Mouse (Mus musculus) urinary bladder, postnatal 25 days (tissue): ENCODE data around the gene Plekhm3.
A peak's percentile ranks its signal among the peaks of the same experiment; 100 is the strongest.

Experiments used
- DNase-seq: peaks from one replicate; pipeline ENCODE4 v3.0.0; 2022; ENCODE audit warnings: low spot score

Gene Plekhm3

GRCm38 (mm10) chr1:64770169-64770568 lies 186.5 kb downstream of the Plekhm3 start:
- DNase-seq, result no peak

GRCm38 (mm10) chr1:64761646-64762045 lies 195.0 kb downstream of the Plekhm3 start:
- DNase-seq, result no peak

GRCm38 (mm10) chr1:64757766-64758165 lies 198.9 kb downstream of the Plekhm3 start:
- no peak for DNase-seq

GRCm38 (mm10) chr1:64757254-64757653 lies 199.4 kb downstream of the Plekhm3 start:
- DNase-seq, result peak; percentile 11

GRCm38 (mm10) chr1:64756640-64757030 lies 200.0 kb downstream of the Plekhm3 start:
- no peak for DNase-seq

GRCm38 (mm10) chr1:64755971-64756639 lies 200.5 kb downstream of the Plekhm3 start:
- DNase-seq, result no peak

GRCm38 (mm10) chr1:64754658-64755057 lies 202.0 kb downstream of the Plekhm3 start:
- no peak for DNase-seq

- DNase-seq, result no peak
Observed at GRCm38 (mm10) chr1:64753668-64754067, 203.0 kb downstream of the Plekhm3 start.

- DNase-seq, result no peak
Observed at GRCm38 (mm10) chr1:64753109-64753508, 203.5 kb downstream of the Plekhm3 start.

- DNase-seq, result no peak
Observed at GRCm38 (mm10) chr1:64744616-64745015, 212.0 kb downstream of the Plekhm3 start.

- DNase-seq, result no peak
Observed at GRCm38 (mm10) chr1:64742741-64743408, 213.7 kb downstream of the Plekhm3 start.

- DNase-seq, result no peak
Observed at GRCm38 (mm10) chr1:64738661-64739082, 218.0 kb downstream of the Plekhm3 start.

- no peak for DNase-seq
Observed at GRCm38 (mm10) chr1:64738180-64738555, 218.5 kb downstream of the Plekhm3 start.

GRCm38 (mm10) chr1:64737502-64738179 lies 219.0 kb downstream of the Plekhm3 start, which contains the start of gene Fzd5:
Fzd5 (minus strand) TSS chr1:64737751.
- DNase-seq, result peak; percentile 84

GRCm38 (mm10) chr1:64736681-64737501 lies 219.7 kb downstream of the Plekhm3 start:
- DNase-seq, result peak; percentile 41
